In the genomic region with DNA sequence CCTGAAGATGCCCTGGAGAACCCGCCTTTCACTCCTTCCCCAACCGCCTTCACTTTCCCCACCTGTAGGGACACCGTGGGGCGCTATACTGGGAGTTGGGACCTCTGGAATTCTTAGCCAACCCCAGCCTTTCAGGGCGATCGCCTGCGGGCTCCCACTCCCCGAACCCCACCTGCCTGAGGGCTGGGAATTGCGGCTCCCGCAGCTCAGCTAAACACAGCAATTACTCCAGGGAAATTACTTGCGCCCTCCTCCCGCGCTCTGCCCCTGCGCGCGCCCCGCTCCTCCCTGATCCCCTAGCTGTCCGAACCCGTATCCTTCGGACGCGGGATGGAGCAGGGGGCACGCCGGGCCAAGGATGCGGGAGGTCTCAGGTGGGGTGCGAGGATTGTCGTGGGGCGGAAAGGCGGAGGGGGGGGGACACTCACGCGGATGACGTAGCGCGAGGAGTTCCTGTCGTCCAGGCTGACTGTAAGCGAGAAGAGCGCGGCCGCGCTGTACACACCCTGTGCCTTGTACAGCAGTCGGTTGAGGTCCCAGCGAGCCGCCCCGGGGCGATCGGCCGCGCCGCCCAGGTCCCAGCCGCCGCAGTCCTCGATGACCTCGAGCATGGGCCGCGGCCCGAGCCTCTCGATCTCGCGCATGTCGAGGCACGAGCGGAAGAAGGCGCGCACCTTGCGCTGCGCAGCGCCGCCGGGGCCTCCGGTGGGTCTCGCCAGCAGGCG, we compare ENCODE assay signal across 9 mouse cellular contexts. TPM values are rescaled to one million over a fixed set of nuclear protein-coding genes. Genes with fewer than 3 reads are reported as not detected.
DNase-seq lines count a peak whose midpoint lies in the region; ATAC-seq and TF ChIP-seq lines count a peak whose summit lies in the region.
"Had no signal": no experiment of that assay in that cellular context is flagged by ENCODE, and none has a peak within 500 bp of the region (broad histone marks: within the 10 kb centered on the region; RNA-seq: fewer than 3 reads in every experiment).

No protein-coding gene starts in this region.

- no peaks in the 10 kb centered on the region for H3K9me3 ChIP-seq in heart, embryonic 12.5 days (replicated peaks)
- H3K9me3 ChIP-seq in ES-Bruce4 (replicated peaks; ENCODE audit: control insufficient read depth, insufficient read depth, low read length, poor library complexity, severe bottlenecking) = no peaks in the 10 kb centered on the region
- no peaks in the 10 kb centered on the region for H3K9me3 ChIP-seq in forebrain, postnatal 0 days (ENCODE audit: low read length)
- H3K9me3 ChIP-seq in liver, postnatal 0 days (ENCODE audit: low read length) = no peaks in the 10 kb centered on the region

- no peak for TF ChIP-seq CTCF in ES-Bruce4 (IDR thresholded peaks at IDR 0.05; ENCODE audit: low read depth, low read length)
- no peak for TF ChIP-seq CTCF in forebrain, postnatal 0 days (IDR thresholded peaks at IDR 0.05; ENCODE audit: low read depth)
- no peak for TF ChIP-seq CTCF in liver, postnatal 0 days (IDR thresholded peaks at IDR 0.05; ENCODE audit: low read depth)

- 1% methylated on average over 72 of the region's 72 CpGs for WGBS in heart, embryonic 12.5 days
- 2% methylated on average over 72 of the region's 72 CpGs for WGBS in forebrain, postnatal 0 days
- WGBS in liver, postnatal 0 days (ENCODE audit: insufficient replicate concordance) = 2% methylated on average over 64 of the region's 72 CpGs

- peak overlapping the region; percentile 64 for H3K4me2 ChIP-seq in heart, embryonic 12.5 days
- peak overlapping the region; percentile 79 for H3K4me2 ChIP-seq in forebrain, postnatal 0 days (ENCODE audit: low read depth)
- 0 out of 2 replicates have a peak overlapping the region, but pooled peaks have one; percentile 32 for H3K4me2 ChIP-seq in liver, postnatal 0 days (ENCODE audit: low read depth, low read length)

- no peaks in the 10 kb centered on the region for H3K36me3 ChIP-seq in heart, embryonic 12.5 days
- no peaks in the 10 kb centered on the region for H3K36me3 ChIP-seq in ES-Bruce4 (ENCODE audit: control insufficient read depth, insufficient read depth, low read length, poor library complexity, severe bottlenecking)
- no peaks in the 10 kb centered on the region for H3K36me3 ChIP-seq in forebrain, postnatal 0 days (ENCODE audit: insufficient read depth)
- no peaks in the 10 kb centered on the region for H3K36me3 ChIP-seq in liver, postnatal 0 days (replicated peaks; ENCODE audit: insufficient read depth, low read length)

- no peak overlapping the region for H3K9ac ChIP-seq in heart, embryonic 12.5 days
- H3K9ac ChIP-seq in ES-Bruce4 (ENCODE audit: low read depth, poor library complexity, severe bottlenecking) = peak overlapping the region; percentile 31
- H3K9ac ChIP-seq in forebrain, postnatal 0 days = peak overlapping the region; percentile 37
- H3K9ac ChIP-seq in liver, postnatal 0 days (replicated peaks) = no peak overlapping the region

- DNase-seq in heart, postnatal 4 days = no peak
- peak; percentile 48 for DNase-seq in forebrain, postnatal 0 days
- DNase-seq in liver, postnatal 0 days = no peak
- no peak for DNase-seq in right cerebral cortex, adult 18-20 months
- DNase-seq in thymus, postnatal 14 days = no peak
- DNase-seq in natural killer cell, adult 2 months (ENCODE audit: low spot score in 2 of 2) = no peak

- no peak for TF ChIP-seq POLR2A in ES-Bruce4 (IDR thresholded peaks at IDR 0.05; ENCODE audit: insufficient read depth, low read length)

- no peak for TF ChIP-seq EP300 in ES-Bruce4 (IDR thresholded peaks at IDR 0.05; ENCODE audit: insufficient read depth, low read depth, low read length)
- no peak for TF ChIP-seq EP300 in liver, postnatal 0 days (IDR thresholded peaks at IDR 0.05; ENCODE audit: low read depth)

- no peak overlapping the region for H3K27ac ChIP-seq in heart, embryonic 12.5 days (ENCODE audit: poor library complexity, severe bottlenecking)
- no peak overlapping the region for H3K27ac ChIP-seq in ES-Bruce4 (ENCODE audit: insufficient read depth, low read length)
- no peak overlapping the region for H3K27ac ChIP-seq in forebrain, postnatal 0 days (ENCODE audit: low read depth, low read length)
- no peak overlapping the region for H3K27ac ChIP-seq in liver, postnatal 0 days (ENCODE audit: low read depth)

- H3K4me1 ChIP-seq in heart, embryonic 12.5 days (replicated peaks) = peaks cover 23% of the 10 kb centered on the region; the same call in 1 of the 2 replicates
- H3K4me1 ChIP-seq in ES-Bruce4 (ENCODE audit: control insufficient read depth, insufficient read depth, low read length) = no peaks in the 10 kb centered on the region
- H3K4me1 ChIP-seq in forebrain, postnatal 0 days (ENCODE audit: insufficient read depth) = no peaks in the 10 kb centered on the region
- no peaks in the 10 kb centered on the region for H3K4me1 ChIP-seq in liver, postnatal 0 days (ENCODE audit: insufficient read depth)

- ATAC-seq in heart, embryonic 12.5 days (ENCODE audit: insufficient number of reproducible peaks, low FRiP score) = no peak
- ATAC-seq in forebrain, postnatal 0 days = peak; percentile 53; the same call in 1 of the 2 replicates
- ATAC-seq in liver, postnatal 0 days = no peak

- H3K27me3 ChIP-seq in heart, embryonic 12.5 days (replicated peaks) = peaks cover 100% of the 10 kb centered on the region
- peaks cover 21% of the 10 kb centered on the region for H3K27me3 ChIP-seq in ES-Bruce4 (ENCODE audit: control insufficient read depth, insufficient read depth, low read length, poor library complexity, severe bottlenecking)
- peaks cover 66% of the 10 kb centered on the region for H3K27me3 ChIP-seq in forebrain, postnatal 0 days (ENCODE audit: insufficient read depth, low read length)
- peaks cover 69% of the 10 kb centered on the region for H3K27me3 ChIP-seq in liver, postnatal 0 days (ENCODE audit: insufficient read depth, low read length)

- peak overlapping the region; percentile 41 for H3K4me3 ChIP-seq in heart, embryonic 12.5 days
- H3K4me3 ChIP-seq in ES-Bruce4 (ENCODE audit: low read depth, low read length) = peak overlapping the region; percentile 53
- peak overlapping the region; percentile 42 for H3K4me3 ChIP-seq in forebrain, postnatal 0 days (ENCODE audit: low read depth, low read length)
- peak overlapping the region; percentile 6; the same call in 1 of the 2 replicates for H3K4me3 ChIP-seq in liver, postnatal 0 days (ENCODE audit: low read depth, low read length)

RNA-seq across cellular contexts. Expression of gene Ecel1, which starts 2.4 kb away (rescaled TPM):
- 0.22 and 0.50 TPM in 2 replicates for polyA plus RNA-seq in heart, embryonic 12.5 days (2016; fragmentation: Nextera tagmentation; extraction: Ambion mirVana)
- total RNA-seq in heart, postnatal 4 days (2021) = under 1 TPM in 1 of 2 experiments, not detected in 1; 0.18 TPM
- 0.37 and 2.2 TPM in 2 replicates for polyA plus RNA-seq in ES-Bruce4 (2011; ENCODE audit: insufficient read depth, insufficient read length, low read depth, missing spikeins)
- total RNA-seq in forebrain, postnatal 0 days (2014; rRNA removed) = 19.1 and 36.1 TPM in 2 replicates
- polyA plus RNA-seq in forebrain, postnatal 0 days (2015; fragmentation: Nextera tagmentation; extraction: Ambion mirVana) = 17.8 and 28.5 TPM in 2 replicates
- 0.16 and 0.32 TPM in 2 replicates for polyA plus RNA-seq in liver, postnatal 0 days (2015; fragmentation: Nextera tagmentation; extraction: Ambion mirVana)
- total RNA-seq: hematopoietic stem cell, adult 5-6 weeks had no signal

RNA-seq across cellular contexts. Expression of gene Akp3, which starts 29.2 kb away (rescaled TPM):
- polyA plus RNA-seq in heart, embryonic 12.5 days (2016; fragmentation: Nextera tagmentation; extraction: Ambion mirVana) = not detected in 2 replicates
- total RNA-seq in heart, postnatal 4 days (2021) = not detected
- not detected in 2 replicates for polyA plus RNA-seq in ES-Bruce4 (2011; ENCODE audit: insufficient read depth, insufficient read length, low read depth, missing spikeins)
- not detected in 2 replicates for total RNA-seq in forebrain, postnatal 0 days (2014; rRNA removed)
- polyA plus RNA-seq in forebrain, postnatal 0 days (2015; fragmentation: Nextera tagmentation; extraction: Ambion mirVana) = not detected in 2 replicates
- not detected in 2 replicates for polyA plus RNA-seq in liver, postnatal 0 days (2015; fragmentation: Nextera tagmentation; extraction: Ambion mirVana)
- total RNA-seq: hematopoietic stem cell, adult 5-6 weeks had no signal

RNA-seq across cellular contexts. Expression of gene Prss56, which starts 29.2 kb away (rescaled TPM):
- not detected in 2 replicates for polyA plus RNA-seq in heart, embryonic 12.5 days (2016; fragmentation: Nextera tagmentation; extraction: Ambion mirVana)
- not detected for total RNA-seq in heart, postnatal 4 days (2021)
- polyA plus RNA-seq in ES-Bruce4 (2011; ENCODE audit: insufficient read depth, insufficient read length, low read depth, missing spikeins) = 0.27 TPM in 1 of 2 replicates, not detected in the other
- 3.1 and 4.0 TPM in 2 replicates for total RNA-seq in forebrain, postnatal 0 days (2014; rRNA removed)
- 2.5 and 4.3 TPM in 2 replicates for polyA plus RNA-seq in forebrain, postnatal 0 days (2015; fragmentation: Nextera tagmentation; extraction: Ambion mirVana)
- polyA plus RNA-seq in liver, postnatal 0 days (2015; fragmentation: Nextera tagmentation; extraction: Ambion mirVana) = not detected in 2 replicates
- total RNA-seq: hematopoietic stem cell, adult 5-6 weeks had no signal

RNA-seq across cellular contexts. Expression of gene Chrnd, which starts 36.5 kb away (rescaled TPM):
- polyA plus RNA-seq in heart, embryonic 12.5 days (2016; fragmentation: Nextera tagmentation; extraction: Ambion mirVana) = 0.08 TPM in 1 of 2 replicates, not detected in the other
- total RNA-seq in heart, postnatal 4 days (2021) = not detected
- not detected in 2 replicates for polyA plus RNA-seq in ES-Bruce4 (2011; ENCODE audit: insufficient read depth, insufficient read length, low read depth, missing spikeins)
- not detected in 2 replicates for total RNA-seq in forebrain, postnatal 0 days (2014; rRNA removed)
- not detected in 2 replicates for polyA plus RNA-seq in forebrain, postnatal 0 days (2015; fragmentation: Nextera tagmentation; extraction: Ambion mirVana)
- polyA plus RNA-seq in liver, postnatal 0 days (2015; fragmentation: Nextera tagmentation; extraction: Ambion mirVana) = 0.04 TPM in 1 of 2 replicates, not detected in the other
- total RNA-seq: hematopoietic stem cell, adult 5-6 weeks had no signal

RNA-seq across cellular contexts. Expression of gene Chrng, which starts 50.5 kb away (rescaled TPM):
- polyA plus RNA-seq in heart, embryonic 12.5 days (2016; fragmentation: Nextera tagmentation; extraction: Ambion mirVana) = 0.73 and 1.8 TPM in 2 replicates
- total RNA-seq in heart, postnatal 4 days (2021) = under 1 TPM; 0.14 TPM
- not detected in 2 replicates for polyA plus RNA-seq in ES-Bruce4 (2011; ENCODE audit: insufficient read depth, insufficient read length, low read depth, missing spikeins)
- not detected in 2 replicates for total RNA-seq in forebrain, postnatal 0 days (2014; rRNA removed)
- not detected in 2 replicates for polyA plus RNA-seq in forebrain, postnatal 0 days (2015; fragmentation: Nextera tagmentation; extraction: Ambion mirVana)
- polyA plus RNA-seq in liver, postnatal 0 days (2015; fragmentation: Nextera tagmentation; extraction: Ambion mirVana) = 0.19 TPM in 1 of 2 replicates, not detected in the other
- total RNA-seq: hematopoietic stem cell, adult 5-6 weeks had no signal

Comparison
In these comparisons a context has a peak if more than half of its experiments do, and no peak if none do; other contexts are left out.
1. H3K9ac ChIP-seq: peak in ES-Bruce4 (single experiment) and forebrain, postnatal 0 days (single experiment); none in heart, embryonic 12.5 days (single experiment) and liver, postnatal 0 days (single experiment).
2. Peak in every context shown above with its lines, with median percentiles within 50 percentile points of each other: H3K4me2 ChIP-seq and H3K4me3 ChIP-seq.